Mouse (Mus musculus): ENCODE data around the gene Dleu7. TPM values are rescaled to one million over a fixed set of nuclear protein-coding genes. Genes with fewer than 3 reads are reported as not detected.

Dleu7 gene
- polyA plus RNA-seq (2015; fragmentation: Nextera tagmentation; extraction: Ambion mirVana): 7.4 and 11.1 TPM in 2 replicates

- H3K27ac ChIP-seq (replicated peaks): peak within 1 kb of the TSS; percentile 61
- H3K4me2 ChIP-seq: peak within 1 kb of the TSS; percentile 99
- peaks cover 14% of the 10 kb centered on the region; the same call in 1 of the 2 replicates for H3K4me1 ChIP-seq (replicated peaks)
- peak within 1 kb of the TSS; percentile 57 for H3K4me3 ChIP-seq
- peaks cover 4% of the 10 kb centered on the region; the same call in 1 of the 2 replicates for H3K27me3 ChIP-seq
- peak within 1 kb of the TSS; percentile 84 for H3K9ac ChIP-seq
- H3K36me3 ChIP-seq: no peaks in the 10 kb centered on the region
- WGBS: under 1% methylated on average over 58 of the region's 60 CpGs
- no peaks in the 10 kb centered on the region for H3K9me3 ChIP-seq
- peak; percentile 94 for ATAC-seq (ENCODE audit: low read depth)
Observed at GRCm38 (mm10) chr14:62292488-62293339, at the start of gene Dleu7, which contains the start of gene Rnaseh2b. Gene Dleu7 (minus strand): TSS chr14:62293047. Gene Rnaseh2b (plus strand): TSS chr14:62292589.

GRCm38 (mm10) chr14:62341887-62342642 is 49.2 kb upstream of the Dleu7 start:
- Histone ChIP-seq H3K27me3 (no peaks in the 10 kb centered on the region), H3K4me3 (no peak overlapping the region), H3K36me3 (no peaks in the 10 kb centered on the region), H3K9me3 (no peaks in the 10 kb centered on the region), H3K4me2 (no peak overlapping the region), H3K4me1 (replicated peaks) (peaks cover 10% of the 10 kb centered on the region), H3K27ac (replicated peaks) (no peak overlapping the region), H3K9ac (no peak overlapping the region)
- 56% methylated on average over 8 of the region's 8 CpGs for WGBS
- ATAC-seq (ENCODE audit: low read depth): no peak

- Histone ChIP-seq H3K36me3 (no peaks in the 10 kb centered on the region), H3K27ac (replicated peaks) (no peak overlapping the region), H3K4me1 (replicated peaks) (peaks cover 3% of the 10 kb centered on the region; the same call in 1 of the 2 replicates), H3K9me3 (no peaks in the 10 kb centered on the region), H3K4me2 (no peak overlapping the region), H3K27me3 (no peaks in the 10 kb centered on the region), H3K9ac (no peak overlapping the region), H3K4me3 (no peak overlapping the region)
- no peak for ATAC-seq (ENCODE audit: low read depth)
- WGBS: 94% methylated on average over 1 of the region's 1 CpGs
Observed at GRCm38 (mm10) chr14:62339196-62339595, 46.3 kb upstream of the Dleu7 start.

- Histone ChIP-seq H3K27me3 (no peaks in the 10 kb centered on the region), H3K9me3 (no peaks in the 10 kb centered on the region), H3K4me1 (replicated peaks) (peaks cover 26% of the 10 kb centered on the region), H3K36me3 (no peaks in the 10 kb centered on the region), H3K27ac (replicated peaks) (no peak overlapping the region), H3K4me3 (no peak overlapping the region), H3K4me2 (no peak overlapping the region), H3K9ac (no peak overlapping the region)
- ATAC-seq (ENCODE audit: low read depth): no peak
- WGBS: 82% methylated on average over 9 of the region's 9 CpGs
Observed at GRCm38 (mm10) chr14:62333909-62334687, 41.3 kb upstream of the Dleu7 start.

- Histone ChIP-seq H3K9ac (peak overlapping the region; percentile 86), H3K27me3 (no peaks in the 10 kb centered on the region), H3K4me2 (peak overlapping the region; percentile 85), H3K4me1 (replicated peaks) (peaks cover 26% of the 10 kb centered on the region), H3K9me3 (no peaks in the 10 kb centered on the region), H3K36me3 (no peaks in the 10 kb centered on the region), H3K27ac (replicated peaks) (peak overlapping the region; percentile 81), H3K4me3 (peak overlapping the region; percentile 76)
- under 1% methylated on average over 62 of the region's 62 CpGs for WGBS
- ATAC-seq (ENCODE audit: low read depth): peak; percentile 92
Observed at GRCm38 (mm10) chr14:62331866-62332619, 39.2 kb upstream of the Dleu7 start.

- peak overlapping the region; percentile 85 for H3K4me2 ChIP-seq
- H3K9ac ChIP-seq: peak overlapping the region; percentile 86; the same call in 1 of the 2 replicates
Observed at GRCm38 (mm10) chr14:62331457-62331856, 38.6 kb upstream of the Dleu7 start.

GRCm38 (mm10) chr14:62329631-62330030 is 36.8 kb upstream of the Dleu7 start:
- Histone ChIP-seq H3K36me3 (no peaks in the 10 kb centered on the region), H3K27ac (replicated peaks) (no peak overlapping the region), H3K9ac (no peak overlapping the region), H3K27me3 (no peaks in the 10 kb centered on the region), H3K9me3 (no peaks in the 10 kb centered on the region), H3K4me3 (no peak overlapping the region), H3K4me1 (replicated peaks) (peaks cover 30% of the 10 kb centered on the region), H3K4me2 (no peak overlapping the region)
- 83% methylated on average over 3 of the region's 3 CpGs for WGBS
- no peak for ATAC-seq (ENCODE audit: low read depth)

More at GRCm38 (mm10) chr14:62331457-62331856, 38.6 kb upstream of the Dleu7 start:
- 15% methylated on average over 6 of the region's 6 CpGs for WGBS
- Histone ChIP-seq H3K9me3 (no peaks in the 10 kb centered on the region), H3K36me3 (no peaks in the 10 kb centered on the region), H3K4me3 (peak overlapping the region; percentile 76), H3K27ac (replicated peaks) (no peak overlapping the region), H3K27me3 (no peaks in the 10 kb centered on the region), H3K4me1 (replicated peaks) (peaks cover 28% of the 10 kb centered on the region)
- ATAC-seq (ENCODE audit: low read depth): peak; percentile 36; the same call in 1 of the 2 replicates

- no peak overlapping the region for H3K9ac ChIP-seq
- no peaks in the 10 kb centered on the region for H3K36me3 ChIP-seq
- H3K9me3 ChIP-seq: no peaks in the 10 kb centered on the region
- no peak for ATAC-seq (ENCODE audit: low read depth)
- H3K4me2 ChIP-seq: no peak overlapping the region
- H3K27me3 ChIP-seq: no peaks in the 10 kb centered on the region
- no peak overlapping the region for H3K4me3 ChIP-seq
- no peak overlapping the region for H3K27ac ChIP-seq (replicated peaks)
- H3K4me1 ChIP-seq (replicated peaks): peaks cover 22% of the 10 kb centered on the region
- 60% methylated on average over 6 of the region's 6 CpGs for WGBS
Observed at GRCm38 (mm10) chr14:62328606-62329005, 35.8 kb upstream of the Dleu7 start.

GRCm38 (mm10) chr14:62327171-62327570 is 34.3 kb upstream of the Dleu7 start:
- Histone ChIP-seq H3K9ac (no peak overlapping the region), H3K9me3 (no peaks in the 10 kb centered on the region)
- 38% methylated on average over 2 of the region's 2 CpGs for WGBS

GRCm38 (mm10) chr14:62326026-62326425 is 33.2 kb upstream of the Dleu7 start:
- 0 out of 2 replicates have a peak, but pooled peaks cover 4% of the 10 kb centered on the region for H3K4me1 ChIP-seq (replicated peaks)
- no peaks in the 10 kb centered on the region for H3K27me3 ChIP-seq
- 84% methylated on average over 3 of the region's 3 CpGs for WGBS
- no peaks in the 10 kb centered on the region for H3K36me3 ChIP-seq
- H3K9me3 ChIP-seq: no peaks in the 10 kb centered on the region
- no peak overlapping the region for H3K27ac ChIP-seq (replicated peaks)
- H3K4me2 ChIP-seq: no peak overlapping the region
- ATAC-seq (ENCODE audit: low read depth): no peak
- no peak overlapping the region for H3K9ac ChIP-seq
- no peak overlapping the region for H3K4me3 ChIP-seq

More at GRCm38 (mm10) chr14:62327171-62327570, 34.3 kb upstream of the Dleu7 start:
- peaks cover 10% of the 10 kb centered on the region for H3K4me1 ChIP-seq (replicated peaks)
- no peak for ATAC-seq (ENCODE audit: low read depth)
- no peak overlapping the region for H3K4me2 ChIP-seq
- no peaks in the 10 kb centered on the region for H3K36me3 ChIP-seq
- H3K4me3 ChIP-seq: no peak overlapping the region
- H3K27ac ChIP-seq (replicated peaks): no peak overlapping the region
- H3K27me3 ChIP-seq: no peaks in the 10 kb centered on the region

- no peak for ATAC-seq (ENCODE audit: low read depth)
- H3K27ac ChIP-seq (replicated peaks): no peak overlapping the region
- no peaks in the 10 kb centered on the region for H3K9me3 ChIP-seq
- no peak overlapping the region for H3K4me2 ChIP-seq
- 0 out of 2 replicates have a peak, but pooled peaks cover 4% of the 10 kb centered on the region for H3K4me1 ChIP-seq (replicated peaks)
- no peak overlapping the region for H3K4me3 ChIP-seq
- no peaks in the 10 kb centered on the region for H3K27me3 ChIP-seq
- H3K36me3 ChIP-seq: no peaks in the 10 kb centered on the region
- 91% methylated on average over 5 of the region's 5 CpGs for WGBS
- H3K9ac ChIP-seq: no peak overlapping the region
Observed at GRCm38 (mm10) chr14:62324943-62325342, 32.1 kb upstream of the Dleu7 start.
